Mouse (Mus musculus): Measurements from ENCODE around the gene Podxl. TPM values are rescaled to one million over a fixed set of nuclear protein-coding genes. Genes with fewer than 3 reads are reported as not detected.

Gene Podxl
- total and polyA plus RNA-seq, 2 experiments from 2014 or later: 6.4 to 15.7 TPM

GRCm38 (mm10) chr6:31599863-31600262 is 36.1 kb upstream of the Podxl start:
- no peak for ATAC-seq
- H3K9ac ChIP-seq (replicated peaks; ENCODE audit: low read length): no peak overlapping the region
- no peak for DNase-seq (ENCODE audit: low spot score)
- no peak overlapping the region; the same call in 1 of the 2 replicates for H3K27ac ChIP-seq
- no peak overlapping the region for H3K4me3 ChIP-seq (ENCODE audit: low read length)
- no peak overlapping the region for H3K4me2 ChIP-seq (ENCODE audit: low read depth, low read length)
- H3K27me3 ChIP-seq (ENCODE audit: insufficient read depth, low read length): no peaks in the 10 kb centered on the region
- H3K4me1 ChIP-seq (ENCODE audit: insufficient read depth, low read length): 0 out of 2 replicates have a peak, but pooled peaks cover 6% of the 10 kb centered on the region
- no peaks in the 10 kb centered on the region for H3K9me3 ChIP-seq (ENCODE audit: low read length)
- H3K36me3 ChIP-seq (ENCODE audit: insufficient read depth, low read length): no peaks in the 10 kb centered on the region
- no peak for TF ChIP-seq CTCF (IDR thresholded peaks at IDR 0.05; ENCODE audit: low read depth)
- WGBS: 19% methylated on average over 3 of the region's 3 CpGs

GRCm38 (mm10) chr6:31598349-31598911 is 34.6 kb upstream of the Podxl start:
- H3K4me1 ChIP-seq (ENCODE audit: insufficient read depth, low read length): 0 out of 2 replicates have a peak, but pooled peaks cover 6% of the 10 kb centered on the region
- TF ChIP-seq CTCF (IDR thresholded peaks at IDR 0.05; ENCODE audit: low read depth): no peak
- H3K4me3 ChIP-seq (ENCODE audit: low read length): no peak overlapping the region
- DNase-seq (ENCODE audit: low spot score) (no peak), ATAC-seq (no peak)
- H3K4me2 ChIP-seq (ENCODE audit: low read depth, low read length): no peak overlapping the region
- H3K36me3 ChIP-seq (ENCODE audit: insufficient read depth, low read length): no peaks in the 10 kb centered on the region
- no peak overlapping the region for H3K9ac ChIP-seq (replicated peaks; ENCODE audit: low read length)
- WGBS: 70% methylated on average over 6 of the region's 6 CpGs
- H3K27me3 ChIP-seq (ENCODE audit: insufficient read depth, low read length): no peaks in the 10 kb centered on the region
- no peaks in the 10 kb centered on the region for H3K9me3 ChIP-seq (ENCODE audit: low read length)
- H3K27ac ChIP-seq: no peak overlapping the region

- H3K4me3 ChIP-seq (ENCODE audit: low read length): no peak overlapping the region
- 15% methylated on average over 4 of the region's 4 CpGs for WGBS
- no peak for TF ChIP-seq CTCF (IDR thresholded peaks at IDR 0.05; ENCODE audit: low read depth)
- H3K27me3 ChIP-seq (ENCODE audit: insufficient read depth, low read length): no peaks in the 10 kb centered on the region
- ATAC-seq: no peak; the same call in 1 of the 2 replicates
- H3K27ac ChIP-seq: peak overlapping the region; percentile 54
- H3K36me3 ChIP-seq (ENCODE audit: insufficient read depth, low read length): no peaks in the 10 kb centered on the region
- DNase-seq (ENCODE audit: low spot score): no peak
- no peaks in the 10 kb centered on the region for H3K9me3 ChIP-seq (ENCODE audit: low read length)
- H3K4me1 ChIP-seq (ENCODE audit: insufficient read depth, low read length): 0 out of 2 replicates have a peak, but pooled peaks cover 6% of the 10 kb centered on the region
- no peak overlapping the region for H3K4me2 ChIP-seq (ENCODE audit: low read depth, low read length)
- no peak overlapping the region for H3K9ac ChIP-seq (replicated peaks; ENCODE audit: low read length)
These were observed 33.3 kb upstream of the Podxl start for GRCm38 (mm10) chr6:31597136-31597460.

- H3K4me2 ChIP-seq (ENCODE audit: low read depth, low read length): no peak overlapping the region
- H3K9me3 ChIP-seq (ENCODE audit: low read length): no peaks in the 10 kb centered on the region
- H3K4me3 ChIP-seq (ENCODE audit: low read length): no peak overlapping the region
- 0 out of 2 replicates have a peak, but pooled peaks cover 6% of the 10 kb centered on the region for H3K4me1 ChIP-seq (ENCODE audit: insufficient read depth, low read length)
- DNase-seq (ENCODE audit: low spot score) (peak; percentile 77), ATAC-seq (peak; percentile 82)
- no peak overlapping the region for H3K9ac ChIP-seq (replicated peaks; ENCODE audit: low read length)
- no peaks in the 10 kb centered on the region for H3K27me3 ChIP-seq (ENCODE audit: insufficient read depth, low read length)
- H3K27ac ChIP-seq: peak overlapping the region; percentile 54; the same call in 1 of the 2 replicates
- WGBS: 11% methylated on average over 20 of the region's 20 CpGs
- no peak for TF ChIP-seq CTCF (IDR thresholded peaks at IDR 0.05; ENCODE audit: low read depth)
- H3K36me3 ChIP-seq (ENCODE audit: insufficient read depth, low read length): no peaks in the 10 kb centered on the region
These were observed 32.8 kb upstream of the Podxl start for GRCm38 (mm10) chr6:31596346-31597135.

- Histone ChIP-seq H3K27ac (no peak overlapping the region), H3K9ac (replicated peaks; ENCODE audit: low read length) (no peak overlapping the region), H3K4me3 (ENCODE audit: low read length) (no peak overlapping the region), H3K36me3 (ENCODE audit: insufficient read depth, low read length) (no peaks in the 10 kb centered on the region), H3K27me3 (ENCODE audit: insufficient read depth, low read length) (no peaks in the 10 kb centered on the region), H3K4me1 (ENCODE audit: insufficient read depth, low read length) (0 out of 2 replicates have a peak, but pooled peaks cover 6% of the 10 kb centered on the region), H3K4me2 (ENCODE audit: low read depth, low read length) (no peak overlapping the region), H3K9me3 (ENCODE audit: low read length) (no peaks in the 10 kb centered on the region)
- TF ChIP-seq CTCF (IDR thresholded peaks at IDR 0.05; ENCODE audit: low read depth): no peak
- no peak for ATAC-seq
- no peak for DNase-seq (ENCODE audit: low spot score)
- WGBS: 73% methylated on average over 1 of the region's 1 CpGs
These were observed 28.9 kb upstream of the Podxl start for GRCm38 (mm10) chr6:31592579-31593238.

- DNase-seq (ENCODE audit: low spot score) (no peak), ATAC-seq (no peak)
- H3K9ac ChIP-seq (replicated peaks; ENCODE audit: low read length): no peak overlapping the region
- no peaks in the 10 kb centered on the region for H3K9me3 ChIP-seq (ENCODE audit: low read length)
- H3K27ac ChIP-seq: no peak overlapping the region
- 0 out of 2 replicates have a peak, but pooled peaks cover 6% of the 10 kb centered on the region for H3K4me1 ChIP-seq (ENCODE audit: insufficient read depth, low read length)
- no peaks in the 10 kb centered on the region for H3K36me3 ChIP-seq (ENCODE audit: insufficient read depth, low read length)
- no peak overlapping the region for H3K4me2 ChIP-seq (ENCODE audit: low read depth, low read length)
- H3K27me3 ChIP-seq (ENCODE audit: insufficient read depth, low read length): no peaks in the 10 kb centered on the region
- TF ChIP-seq CTCF (IDR thresholded peaks at IDR 0.05; ENCODE audit: low read depth): no peak
- 84% methylated on average over 2 of the region's 2 CpGs for WGBS
- no peak overlapping the region for H3K4me3 ChIP-seq (ENCODE audit: low read length)
These were observed 28.3 kb upstream of the Podxl start for GRCm38 (mm10) chr6:31592128-31592527.
